Mouse (Mus musculus) stomach, embryonic 15.5 days (tissue): ENCODE measurements around the gene Suclg2. TPM values are rescaled to one million over a fixed set of nuclear protein-coding genes. Genes with fewer than 3 reads are reported as not detected.

Experiments
- ATAC-seq: fragments of 200-750 bp; cut with Nextera tagmentation; 2 replicates; pipeline ENCODE4 v1.8.0; 2017; ENCODE audit warnings: low read depth, moderate number of reproducible peaks, moderate TSS enrichment; ENCODE audit not compliant: insufficient read depth, low FRiP score
- H3K27ac ChIP-seq: fragments of 300-500 bp; sonication (generic); 2 replicates; pipeline ENCODE4 v1.5.1; 2015; ENCODE audit warnings: mild to moderate bottlenecking, inconsistent platforms
- H3K27me3 ChIP-seq: fragments of 300-500 bp; sonication (generic); replicated peaks from 2 replicates; pipeline ENCODE4 v1.6.1; 2015; ENCODE audit warnings: inconsistent platforms
- H3K36me3 ChIP-seq: fragments of 300-500 bp; sonication (generic); 2 replicates; pipeline ENCODE4 v1.6.1; 2015; ENCODE audit warnings: inconsistent platforms
- H3K4me1 ChIP-seq: fragments of 300-500 bp; sonication (generic); 2 replicates; pipeline ENCODE4 v1.6.1; 2015; ENCODE audit warnings: inconsistent platforms
- H3K4me2 ChIP-seq: fragments of 300-500 bp; sonication (generic); 2 replicates; pipeline ENCODE4 v1.6.1; 2015; ENCODE audit warnings: mild to moderate bottlenecking, inconsistent platforms
- H3K4me3 ChIP-seq: fragments of 300-500 bp; sonication (generic); replicated peaks from 2 replicates; pipeline ENCODE4 v1.5.1; 2015; ENCODE audit warnings: inconsistent platforms
- H3K9ac ChIP-seq: fragments of 300-500 bp; sonication (generic); 2 replicates; pipeline ENCODE4 v1.6.1; 2015; ENCODE audit warnings: inconsistent platforms
- H3K9me3 ChIP-seq: fragments of 300-500 bp; sonication (generic); 2 replicates; pipeline ENCODE4 v1.6.1; 2016; ENCODE audit warnings: inconsistent platforms
- WGBS: fragments of 180-500 bp; shearing (Covaris S2); methylation state at CpG from one replicate; pipeline ENCODE4 v1.1.7; 2015; 5-methylcytosine and 5-hydroxymethylcytosine counted together
- polyA plus RNA-seq: library from polyadenylated mRNA; unstranded; fragments of >200 nt; fragmentation: Nextera tagmentation; extraction: Ambion mirVana; gene quantifications from 2 replicates; pipeline ENCODE4 v1.2.1, GENCODE M21; 2015

The Suclg2 gene
- polyA plus RNA-seq, 1 experiment from 2014 or later, result 86.6 TPM

GRCm38 (mm10) chr6:95653662-95654061 lies 64.9 kb downstream of the Suclg2 start:
- no peak overlapping the region for H3K4me3 ChIP-seq
- ATAC-seq, result no peak
- 88% methylated on average over 3 of the region's 3 CpGs for WGBS

GRCm38 (mm10) chr6:95652774-95653173 lies 65.8 kb downstream of the Suclg2 start:
- H3K27me3 ChIP-seq, result no peaks in the 10 kb centered on the region
- peaks cover 4% of the 10 kb centered on the region; the same call in 1 of the 2 replicates for H3K4me1 ChIP-seq
- no peak overlapping the region for H3K4me3 ChIP-seq
- no peak overlapping the region for H3K4me2 ChIP-seq
- no peak overlapping the region for H3K9ac ChIP-seq
- H3K9me3 ChIP-seq, result no peaks in the 10 kb centered on the region
- H3K36me3 ChIP-seq, result 0 out of 2 replicates have a peak, but pooled peaks cover 3% of the 10 kb centered on the region
- WGBS, result 70% methylated on average over 6 of the region's 6 CpGs
- H3K27ac ChIP-seq, result no peak overlapping the region
- ATAC-seq, result no peak

More at GRCm38 (mm10) chr6:95653662-95654061, 64.9 kb downstream of the Suclg2 start:
- Histone ChIP-seq H3K27ac (no peak overlapping the region), H3K9me3 (no peaks in the 10 kb centered on the region), H3K9ac (no peak overlapping the region), H3K4me2 (no peak overlapping the region), H3K27me3 (no peaks in the 10 kb centered on the region), H3K4me1 (peaks cover 4% of the 10 kb centered on the region; the same call in 1 of the 2 replicates), H3K36me3 (0 out of 2 replicates have a peak, but pooled peaks cover 3% of the 10 kb centered on the region)

- Histone ChIP-seq H3K4me2 (no peak overlapping the region), H3K9ac (no peak overlapping the region), H3K4me3 (no peak overlapping the region), H3K27me3 (no peaks in the 10 kb centered on the region), H3K27ac (0 out of 2 replicates have a peak overlapping the region, but pooled peaks have one; percentile 21), H3K9me3 (no peaks in the 10 kb centered on the region), H3K4me1 (peaks cover 4% of the 10 kb centered on the region; the same call in 1 of the 2 replicates), H3K36me3 (0 out of 2 replicates have a peak, but pooled peaks cover 3% of the 10 kb centered on the region)
- 0 out of 2 replicates have a peak, but pooled peaks have one; percentile 22 for ATAC-seq
- WGBS, result 30% methylated on average over 6 of the region's 6 CpGs
Observed at GRCm38 (mm10) chr6:95651391-95651876, 67.2 kb downstream of the Suclg2 start.

- no peak overlapping the region for H3K9ac ChIP-seq
- no peak overlapping the region for H3K4me3 ChIP-seq
- 50% methylated on average over 13 of the region's 13 CpGs for WGBS
- no peak overlapping the region for H3K4me2 ChIP-seq
- H3K27me3 ChIP-seq, result no peaks in the 10 kb centered on the region
- no peak for ATAC-seq
- no peak overlapping the region for H3K27ac ChIP-seq
- peaks cover 4% of the 10 kb centered on the region; the same call in 1 of the 2 replicates for H3K4me1 ChIP-seq
- H3K9me3 ChIP-seq, result no peaks in the 10 kb centered on the region
- 0 out of 2 replicates have a peak, but pooled peaks cover 3% of the 10 kb centered on the region for H3K36me3 ChIP-seq
Observed at GRCm38 (mm10) chr6:95650082-95650722, 68.4 kb downstream of the Suclg2 start.

- no peaks in the 10 kb centered on the region for H3K9me3 ChIP-seq
- 0 out of 2 replicates have a peak, but pooled peaks cover 3% of the 10 kb centered on the region for H3K36me3 ChIP-seq
- no peak overlapping the region for H3K27ac ChIP-seq
- H3K4me3 ChIP-seq, result no peak overlapping the region
- no peak for ATAC-seq
- no peaks in the 10 kb centered on the region for H3K27me3 ChIP-seq
- peaks cover 4% of the 10 kb centered on the region; the same call in 1 of the 2 replicates for H3K4me1 ChIP-seq
- no peak overlapping the region for H3K4me2 ChIP-seq
- no peak overlapping the region for H3K9ac ChIP-seq
- 78% methylated on average over 10 of the region's 10 CpGs for WGBS
Observed at GRCm38 (mm10) chr6:95649123-95649663, 69.4 kb downstream of the Suclg2 start.

- 85% methylated on average over 2 of the region's 2 CpGs for WGBS
- Histone ChIP-seq H3K9me3 (no peaks in the 10 kb centered on the region), H3K4me1 (no peaks in the 10 kb centered on the region), H3K36me3 (no peaks in the 10 kb centered on the region), H3K27ac (no peak overlapping the region), H3K4me3 (no peak overlapping the region), H3K27me3 (no peaks in the 10 kb centered on the region), H3K4me2 (no peak overlapping the region), H3K9ac (no peak overlapping the region)
- no peak for ATAC-seq
Observed at GRCm38 (mm10) chr6:95637416-95637815, 81.2 kb downstream of the Suclg2 start.

GRCm38 (mm10) chr6:95635411-95635810 lies 83.2 kb downstream of the Suclg2 start:
- H3K4me2 ChIP-seq, result no peak overlapping the region
- no peak overlapping the region for H3K27ac ChIP-seq
- no peaks in the 10 kb centered on the region for H3K9me3 ChIP-seq

GRCm38 (mm10) chr6:95629071-95629470 lies 89.5 kb downstream of the Suclg2 start:
- no peaks in the 10 kb centered on the region for H3K27me3 ChIP-seq
- no peaks in the 10 kb centered on the region for H3K4me1 ChIP-seq
- ATAC-seq, result no peak
- no peak overlapping the region for H3K4me3 ChIP-seq
- H3K27ac ChIP-seq, result no peak overlapping the region
- WGBS, result 91% methylated on average over 7 of the region's 7 CpGs
- H3K4me2 ChIP-seq, result no peak overlapping the region
- no peaks in the 10 kb centered on the region for H3K36me3 ChIP-seq
- no peak overlapping the region for H3K9ac ChIP-seq
- H3K9me3 ChIP-seq, result no peaks in the 10 kb centered on the region

More at GRCm38 (mm10) chr6:95635411-95635810, 83.2 kb downstream of the Suclg2 start:
- Histone ChIP-seq H3K4me3 (no peak overlapping the region), H3K36me3 (no peaks in the 10 kb centered on the region), H3K4me1 (no peaks in the 10 kb centered on the region), H3K27me3 (no peaks in the 10 kb centered on the region), H3K9ac (no peak overlapping the region)
- no peak for ATAC-seq
- WGBS, result 28% methylated on average over 2 of the region's 2 CpGs

GRCm38 (mm10) chr6:95621821-95622220 lies 96.8 kb downstream of the Suclg2 start:
- Histone ChIP-seq H3K27ac (no peak overlapping the region), H3K36me3 (no peaks in the 10 kb centered on the region), H3K4me1 (peaks cover 4% of the 10 kb centered on the region; the same call in 1 of the 2 replicates), H3K4me2 (no peak overlapping the region), H3K4me3 (no peak overlapping the region), H3K9ac (no peak overlapping the region), H3K27me3 (no peaks in the 10 kb centered on the region), H3K9me3 (no peaks in the 10 kb centered on the region)
- 0 out of 2 replicates have a peak, but pooled peaks have one; percentile 18 for ATAC-seq
- WGBS, result 55% methylated on average over 2 of the region's 2 CpGs

- H3K27me3 ChIP-seq, result no peaks in the 10 kb centered on the region
- WGBS, result 90% methylated on average over 4 of the region's 4 CpGs
- H3K27ac ChIP-seq, result no peak overlapping the region
- no peak overlapping the region for H3K4me3 ChIP-seq
- H3K4me2 ChIP-seq, result no peak overlapping the region
- no peak for ATAC-seq
- H3K9me3 ChIP-seq, result no peaks in the 10 kb centered on the region
- H3K4me1 ChIP-seq, result peaks cover 4% of the 10 kb centered on the region; the same call in 1 of the 2 replicates
- H3K36me3 ChIP-seq, result no peaks in the 10 kb centered on the region
- no peak overlapping the region for H3K9ac ChIP-seq
Observed at GRCm38 (mm10) chr6:95620804-95621203, 97.8 kb downstream of the Suclg2 start.

GRCm38 (mm10) chr6:95619817-95620216 lies 98.8 kb downstream of the Suclg2 start:
- Histone ChIP-seq H3K9ac (no peak overlapping the region), H3K27me3 (no peaks in the 10 kb centered on the region), H3K4me2 (no peak overlapping the region), H3K9me3 (no peaks in the 10 kb centered on the region), H3K36me3 (no peaks in the 10 kb centered on the region), H3K27ac (no peak overlapping the region), H3K4me3 (no peak overlapping the region), H3K4me1 (peaks cover 4% of the 10 kb centered on the region; the same call in 1 of the 2 replicates)
- ATAC-seq, result no peak

- peaks cover 4% of the 10 kb centered on the region; the same call in 1 of the 2 replicates for H3K4me1 ChIP-seq
- no peaks in the 10 kb centered on the region for H3K9me3 ChIP-seq
- ATAC-seq, result no peak
- H3K9ac ChIP-seq, result no peak overlapping the region
- no peaks in the 10 kb centered on the region for H3K27me3 ChIP-seq
- no peak overlapping the region for H3K4me3 ChIP-seq
- H3K27ac ChIP-seq, result no peak overlapping the region
- 75% methylated on average over 4 of the region's 4 CpGs for WGBS
- H3K4me2 ChIP-seq, result no peak overlapping the region
- no peaks in the 10 kb centered on the region for H3K36me3 ChIP-seq
Observed at GRCm38 (mm10) chr6:95618434-95618833, 100.2 kb downstream of the Suclg2 start.
